Mouse (Mus musculus) thymus, adult 2 months (tissue): ENCODE measurements around the gene Slx1b.

ENCODE experiments used
- CTCF ChIP-seq: fragments of 200-500 bp; IDR thresholded peaks from 2 replicates; pipeline ENCODE4 v1.5.1; 2012; ENCODE audit warnings: mild to moderate bottlenecking, control low read depth, low read length, moderate library complexity, borderline replicate concordance; ENCODE audit not compliant: control insufficient read depth, poor library complexity, insufficient read depth; ENCODE audit errors: extremely low read depth
- POLR2A ChIP-seq: fragments of 200-500 bp; IDR thresholded peaks from 2 replicates; pipeline ENCODE4 v1.6.1; 2012; ENCODE audit warnings: mild to moderate bottlenecking, low read length, control low read depth, moderate library complexity; ENCODE audit not compliant: control insufficient read depth, poor library complexity, insufficient read depth; ENCODE audit errors: extremely low read depth

DNA sequence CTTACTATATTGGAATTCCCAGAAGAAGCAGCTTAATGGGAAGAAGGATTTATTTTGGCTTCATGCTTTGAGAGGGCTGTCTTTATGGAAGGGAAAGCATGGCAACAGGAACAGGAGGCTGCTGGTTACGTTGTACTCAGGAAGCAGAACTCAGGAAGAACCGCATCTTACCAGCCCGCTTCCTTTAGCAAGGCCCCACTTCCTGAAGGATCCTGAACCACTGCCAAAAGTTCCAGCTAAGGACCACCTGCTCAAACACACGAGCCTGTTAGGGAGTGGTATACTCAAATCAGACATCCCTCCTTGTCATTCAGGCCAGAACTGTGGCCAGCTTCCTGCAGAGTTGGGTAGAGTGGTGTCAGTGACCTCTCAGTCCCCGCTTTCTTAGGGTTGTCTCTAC is 27.1 kb downstream of the Slx1b start:
- no peak for TF ChIP-seq CTCF
- TF ChIP-seq POLR2A: no peak
